Mouse (Mus musculus) kidney, adult 9 months (tissue): ENCODE data around the gene Adam10.
A peak's percentile ranks its signal among the peaks of the same experiment; 100 is the strongest.

Experiments used
- DNase-seq: peaks from one replicate; pipeline ENCODE4 v3.0.0; 2022

Gene Adam10

GRCm38 (mm10) chr9:70678682-70679131 is at the start of gene Adam10:
Gene Adam10 (plus strand): TSS chr9:70678997.
- DNase-seq = peak; percentile 99

DNA sequence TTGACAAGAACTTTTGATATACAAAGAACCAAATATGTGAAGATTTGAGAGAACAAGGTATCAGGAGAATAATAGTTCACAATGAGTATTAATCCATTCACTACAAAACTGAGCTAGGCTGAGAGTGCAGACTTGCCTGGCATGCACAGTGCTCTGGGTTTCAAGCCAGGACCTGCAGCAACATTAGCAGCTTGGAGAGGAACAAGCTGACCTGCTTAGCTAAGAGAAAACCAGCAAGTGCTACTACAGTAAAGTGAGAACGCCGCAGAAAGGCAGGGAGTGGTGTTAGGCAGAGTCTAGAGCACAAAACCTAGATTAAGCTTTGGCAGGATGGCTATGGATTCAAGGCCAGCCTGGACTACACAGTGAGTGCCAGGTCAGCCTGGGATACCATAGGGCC is 49.1 kb upstream of the Adam10 start:
- DNase-seq = no peak

GRCm38 (mm10) chr9:70631665-70632064 is 47.1 kb upstream of the Adam10 start:
- DNase-seq = no peak

DNA sequence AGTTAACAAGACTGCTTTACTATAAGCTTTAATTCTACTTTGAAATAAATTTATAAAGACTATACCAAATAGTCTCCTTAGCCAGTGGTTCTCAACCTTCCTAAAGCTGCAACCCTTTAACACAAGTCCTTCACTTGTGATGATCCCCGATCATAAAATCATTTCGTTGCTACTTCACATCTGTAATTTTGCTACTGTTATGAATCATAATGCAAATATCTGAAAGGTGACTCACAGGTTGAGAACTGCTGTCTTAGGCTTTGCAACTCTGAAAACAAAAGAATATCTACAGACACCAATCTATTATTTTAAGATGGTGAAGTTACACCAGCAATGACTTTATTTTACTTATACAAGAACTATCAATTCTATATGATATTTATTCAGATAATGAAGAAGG is 42.0 kb upstream of the Adam10 start:
- DNase-seq = no peak

GRCm38 (mm10) chr9:70650260-70650659 is 28.5 kb upstream of the Adam10 start:
- DNase-seq = no peak

GRCm38 (mm10) chr9:70650994-70651393 is 27.8 kb upstream of the Adam10 start:
- DNase-seq = no peak

GRCm38 (mm10) chr9:70652221-70652620 is 26.6 kb upstream of the Adam10 start:
- no peak for DNase-seq

DNA sequence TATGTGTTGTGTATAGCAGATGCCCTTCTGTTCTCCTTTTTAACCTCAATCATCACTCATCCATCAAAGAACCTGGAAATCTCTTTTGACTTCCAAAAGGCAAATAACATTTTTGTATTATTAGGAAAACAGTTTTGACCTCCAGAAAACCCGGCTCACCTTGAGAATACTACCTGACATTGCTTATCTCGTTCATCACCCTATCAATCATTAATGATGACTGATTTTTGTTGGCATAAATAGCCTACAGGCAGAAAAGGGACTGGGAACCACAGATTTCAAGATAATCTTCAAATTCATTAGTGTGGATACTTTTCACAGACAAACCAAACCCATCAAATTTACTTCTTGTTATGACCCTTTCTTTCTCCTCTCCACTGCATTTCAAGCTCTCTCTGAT is 24.9 kb upstream of the Adam10 start:
- no peak for DNase-seq

DNA sequence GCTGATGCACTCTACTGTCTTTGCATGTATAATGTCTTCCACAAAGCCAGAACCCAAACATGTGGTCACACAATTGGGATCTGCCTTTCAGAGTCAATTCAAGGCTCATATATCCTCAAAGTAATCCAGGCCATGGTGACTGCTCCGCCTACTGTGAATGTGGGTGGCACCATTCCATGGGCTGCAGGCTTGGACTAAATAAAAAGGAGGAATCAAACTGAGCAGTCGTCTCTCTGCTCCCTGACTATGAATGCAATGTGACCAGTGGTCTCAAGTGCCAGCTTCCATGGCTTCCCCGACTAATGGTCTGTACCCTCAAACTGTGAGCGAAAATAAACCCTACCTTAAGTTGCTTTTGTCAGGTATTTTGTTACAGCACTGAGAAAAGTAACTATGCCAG is 24.3 kb upstream of the Adam10 start:
- no peak for DNase-seq

DNA sequence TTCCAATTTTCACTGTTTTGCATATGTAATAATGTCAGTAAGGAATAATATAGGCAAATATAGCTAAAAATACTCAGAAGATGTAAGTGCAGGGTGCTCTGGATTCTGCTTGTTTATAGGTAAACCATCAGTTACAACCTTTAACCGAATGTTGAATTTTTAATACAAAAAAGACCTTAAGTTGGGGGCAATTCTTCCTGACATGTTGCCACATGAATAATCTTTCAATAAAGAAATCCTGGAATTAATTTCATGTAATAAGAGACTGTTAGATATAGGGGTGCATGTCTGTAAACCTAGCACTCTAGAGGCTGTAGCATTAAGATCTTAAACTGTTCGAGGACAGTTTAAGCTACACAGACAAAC is 23.1 kb upstream of the Adam10 start:
- DNase-seq = no peak

DNA sequence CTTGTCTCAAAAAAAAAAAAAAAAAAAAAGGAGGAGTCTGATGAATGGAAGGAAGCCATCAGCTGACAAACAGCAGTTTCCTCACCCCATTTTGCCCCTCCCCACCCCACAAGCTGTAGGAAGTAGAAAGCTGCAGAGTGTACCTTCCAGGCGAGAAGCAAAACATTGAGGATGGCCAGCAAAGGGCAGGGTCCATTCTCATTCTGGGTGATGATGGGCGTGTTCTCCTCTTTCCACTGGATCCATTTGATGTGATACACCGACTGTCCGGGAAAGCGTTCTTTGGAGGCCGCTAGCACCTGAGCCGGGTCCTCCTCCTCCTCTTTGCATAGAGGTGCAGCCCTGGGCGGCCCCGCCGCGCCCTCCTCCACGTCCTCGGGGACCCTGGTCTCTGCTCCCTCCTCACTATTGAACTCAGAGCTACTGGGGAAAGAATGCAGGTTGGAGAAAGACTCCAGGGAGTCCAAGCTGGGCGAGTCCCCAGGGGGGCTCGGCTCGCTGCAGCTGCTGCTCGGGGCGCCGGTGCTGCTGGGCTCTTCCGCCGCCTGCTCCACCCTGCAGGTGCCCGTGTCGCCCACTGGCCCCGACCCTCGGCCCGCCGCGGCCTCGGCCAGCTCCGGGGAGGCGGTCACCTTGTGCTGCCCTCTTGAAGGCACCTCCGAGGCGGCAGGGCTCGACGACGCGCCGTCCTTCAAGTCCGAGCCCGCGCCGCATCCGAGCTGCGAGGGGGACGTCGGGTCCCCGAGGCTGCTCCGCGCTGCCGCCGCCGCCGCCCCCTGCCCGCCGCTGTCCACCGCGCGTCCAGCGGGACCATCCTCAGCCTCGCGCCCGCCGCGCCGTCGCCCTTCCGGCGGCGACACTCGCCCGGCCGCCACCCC is 22.4 kb upstream of the Adam10 start, which contains the start of gene Gm10642:
Gene Gm10642 (plus strand): TSS at position 122 of the 878 bp plus-strand sequence.
- DNase-seq = peak; percentile 88

DNA sequence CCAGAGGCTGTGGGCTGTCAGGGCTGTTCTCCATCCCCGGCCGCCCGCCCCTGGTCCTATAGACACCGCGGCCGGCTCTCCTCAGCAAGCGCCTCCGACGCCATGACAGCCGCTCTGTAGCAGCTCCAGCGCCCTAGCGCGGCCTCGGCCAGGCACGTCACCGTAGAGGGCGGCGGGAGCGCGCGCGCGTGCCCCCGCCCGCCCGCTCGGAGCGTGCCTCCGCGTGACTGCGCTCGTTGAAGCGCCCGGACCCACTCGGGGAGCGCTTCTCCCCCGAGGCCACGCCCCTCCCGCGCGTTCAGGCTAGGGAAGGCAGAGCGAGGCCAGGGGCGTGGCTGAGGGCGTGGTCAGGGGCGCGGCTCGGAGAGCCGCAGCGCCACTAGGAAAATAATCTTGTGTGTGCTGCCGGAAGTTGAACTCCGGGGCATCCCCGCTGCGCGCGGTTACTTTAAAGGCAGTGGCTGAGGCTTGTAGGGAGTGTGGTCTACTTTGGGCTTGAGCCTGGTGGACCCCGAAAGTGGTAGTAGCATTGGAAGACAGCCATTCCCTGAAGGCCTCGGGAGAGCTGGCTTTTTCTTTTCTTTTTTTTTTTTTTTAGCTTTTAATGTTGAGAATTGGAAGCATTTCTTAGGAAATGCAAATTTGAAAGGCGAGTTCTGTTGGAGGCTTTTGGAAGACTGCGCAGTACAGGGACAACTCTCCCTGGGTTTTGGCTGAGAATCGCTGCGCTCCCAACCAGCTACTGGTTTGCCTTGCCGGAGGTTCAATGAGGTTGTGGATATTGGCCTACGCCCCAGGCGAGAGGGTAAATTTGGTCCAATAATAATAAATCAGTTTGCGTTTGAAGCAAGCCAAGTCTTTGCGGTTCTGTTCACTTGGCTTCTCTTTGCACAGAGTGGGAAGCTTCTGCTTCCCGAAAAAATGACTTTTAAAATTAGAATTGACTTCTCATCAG is 21.5 kb upstream of the Adam10 start, which contains the start of gene Mindy2:
Gene Mindy2 (minus strand): TSS at position 162 of the 955 bp plus-strand sequence.
- DNase-seq = peak; percentile 97

GRCm38 (mm10) chr9:70658266-70658665 is 20.5 kb upstream of the Adam10 start:
- DNase-seq = no peak

- no peak for DNase-seq
Observed at GRCm38 (mm10) chr9:70664847-70665246, 13.9 kb upstream of the Adam10 start.

DNA sequence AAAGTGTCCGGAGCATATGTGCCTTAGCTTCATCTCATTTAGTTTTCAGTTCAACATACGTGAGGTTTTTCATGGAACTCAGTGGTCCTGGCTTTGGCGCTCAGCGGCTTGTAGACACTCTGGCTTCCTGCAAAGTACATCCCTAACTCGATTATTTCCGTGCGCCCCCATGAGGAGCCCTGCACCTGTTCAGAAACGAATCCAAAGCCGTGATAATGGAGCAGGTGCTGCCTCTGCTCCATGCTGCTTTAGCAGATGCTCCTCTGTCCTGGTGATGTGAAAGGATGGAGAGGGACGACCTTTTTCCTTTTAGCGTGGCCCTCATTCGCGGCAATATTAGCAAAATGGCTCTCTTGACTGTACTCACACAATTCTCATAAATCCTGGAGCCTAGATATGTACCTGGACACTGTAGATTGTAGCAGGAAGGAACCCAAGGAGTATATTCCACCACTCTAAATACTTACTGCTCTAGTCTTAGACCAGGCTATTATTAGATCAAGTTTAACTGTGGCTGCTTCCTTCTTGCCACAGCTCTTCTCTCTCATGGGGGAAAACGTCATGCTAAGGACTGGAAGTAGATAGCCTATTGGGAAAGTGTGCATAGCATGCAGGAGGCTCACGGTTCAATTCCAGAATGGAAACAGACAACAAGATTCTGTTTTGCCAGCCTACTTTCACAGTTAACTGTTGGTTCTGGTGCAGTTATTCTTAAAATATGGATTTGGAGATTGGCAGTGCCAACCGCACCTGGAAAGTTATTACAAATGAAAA is 13.2 kb upstream of the Adam10 start:
- no peak for DNase-seq

GRCm38 (mm10) chr9:70666811-70667210 is 12.0 kb upstream of the Adam10 start:
- peak; percentile 77 for DNase-seq

GRCm38 (mm10) chr9:70668048-70668447 is 10.7 kb upstream of the Adam10 start:
- DNase-seq = no peak

DNA sequence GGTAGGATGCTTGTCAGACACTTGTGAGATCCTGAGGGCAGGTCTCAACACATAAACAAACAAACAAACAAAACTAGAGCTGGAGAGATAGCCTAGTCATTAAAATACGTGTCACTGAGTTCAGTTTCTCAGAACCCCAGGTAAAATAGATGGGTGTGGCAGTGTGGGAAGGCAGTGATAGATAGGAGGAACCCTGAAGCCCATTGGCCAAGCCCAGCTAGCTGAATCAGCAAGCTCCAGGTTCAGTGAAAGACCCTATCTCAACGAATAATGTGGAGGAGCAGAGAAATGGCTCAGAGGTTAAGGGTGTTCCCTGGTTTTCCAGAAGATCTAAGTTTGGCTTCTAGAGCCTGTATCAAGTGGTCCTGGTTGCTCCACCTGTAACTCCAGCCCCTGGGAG is 9.6 kb upstream of the Adam10 start:
- no peak for DNase-seq

- DNase-seq = no peak
Observed at GRCm38 (mm10) chr9:70670381-70670780, 8.4 kb upstream of the Adam10 start.

- no peak for DNase-seq
Observed at GRCm38 (mm10) chr9:70671278-70671677, 7.5 kb upstream of the Adam10 start.

DNA sequence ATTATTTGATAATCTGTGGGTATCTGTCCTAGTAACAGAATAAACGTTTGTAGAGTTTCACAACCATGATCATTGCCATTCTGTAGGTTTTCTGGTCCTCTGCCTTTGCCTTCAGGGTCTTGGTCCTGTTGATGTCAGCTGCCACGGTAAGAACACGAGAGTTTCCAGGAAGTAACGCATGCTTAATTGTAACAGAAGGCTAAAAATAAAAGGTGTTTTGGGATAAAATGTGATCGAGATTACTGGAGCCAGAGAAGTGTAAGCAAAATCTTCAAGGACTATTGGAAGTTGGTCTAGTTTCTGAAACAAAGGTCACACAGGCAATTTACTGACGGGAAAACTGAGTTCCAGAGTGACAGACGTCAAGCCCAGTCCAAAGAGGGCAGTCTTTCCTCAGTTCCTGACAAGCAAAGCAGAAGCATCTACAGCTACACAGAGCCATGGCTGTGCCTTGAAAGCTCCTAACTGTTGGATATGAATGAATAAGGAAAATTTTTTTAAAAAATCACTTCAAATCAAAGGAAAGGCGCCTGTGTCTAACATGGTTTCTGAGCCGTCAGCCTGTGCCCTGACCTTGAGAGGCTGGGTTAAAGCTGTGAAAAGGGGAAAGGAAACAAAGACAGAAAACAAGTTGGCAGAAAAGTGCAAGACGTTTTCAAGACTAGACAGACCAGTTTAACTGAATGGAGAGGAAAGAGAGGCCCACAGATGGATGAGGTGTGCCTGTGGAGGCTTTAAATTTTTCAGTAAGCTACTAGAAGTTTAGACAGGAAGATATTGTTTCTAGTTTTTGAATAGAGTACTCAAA is 6.8 kb upstream of the Adam10 start:
- peak; percentile 70 for DNase-seq

- no peak for DNase-seq
Observed at GRCm38 (mm10) chr9:70673656-70674055, 5.1 kb upstream of the Adam10 start.
